Mouse (Mus musculus) central nervous system, embryonic 11.5 days (tissue): ENCODE results near the gene BC025920. TPM values are rescaled to one million over a fixed set of nuclear protein-coding genes. Genes with fewer than 3 reads are reported as not detected.

ENCODE experiments used
- polyA plus RNA-seq: library from polyadenylated mRNA; depleted of rRNA; stranded (reverse); fragments of >200 nt; gene quantifications from 2 replicates; pipeline ENCODE4 v1.2.3, GENCODE M21; 2012; rRNA removed

Gene BC025920
- polyA plus RNA-seq = 5.0 and 6.4 TPM in 2 replicates

DNA sequence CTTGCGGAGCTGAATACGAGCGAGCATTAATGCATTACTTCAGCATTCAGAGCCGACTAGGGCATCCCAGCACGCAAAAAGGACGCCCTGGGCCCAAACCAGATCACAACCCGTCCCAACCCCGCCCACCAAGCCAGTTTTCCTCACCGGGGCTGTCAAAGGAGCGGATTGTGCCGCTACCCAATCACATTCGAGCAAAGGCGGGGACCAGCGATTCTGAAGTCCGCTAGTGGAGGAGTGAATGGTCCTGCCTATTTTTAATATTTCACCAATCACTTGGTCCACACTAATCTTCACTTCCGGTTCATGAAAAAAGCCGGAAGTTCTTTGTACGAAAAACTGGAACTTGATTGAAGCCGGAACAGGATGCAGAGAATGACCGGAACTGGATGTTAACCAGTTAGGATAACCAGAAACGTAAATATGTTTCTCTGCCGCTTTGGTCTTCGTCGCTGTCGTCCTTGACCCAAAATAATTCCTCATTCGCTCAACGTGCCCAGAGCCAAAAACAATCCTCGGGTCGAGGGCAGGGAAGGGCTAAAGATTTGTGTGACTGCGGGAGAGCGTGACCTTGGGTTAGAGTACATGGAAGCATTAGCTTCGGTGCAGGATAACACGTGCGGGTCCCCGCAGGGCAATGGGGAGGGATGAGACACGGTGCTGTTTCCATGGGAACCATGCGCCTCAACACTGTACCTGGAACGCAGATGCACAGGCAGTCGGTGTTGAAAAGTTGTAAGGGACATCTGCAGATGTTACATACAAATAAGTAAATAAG lies at the start of gene BC025920:
TSS of gene BC025920 (plus strand) at position 297 of the 778 bp plus-strand sequence.

DNA sequence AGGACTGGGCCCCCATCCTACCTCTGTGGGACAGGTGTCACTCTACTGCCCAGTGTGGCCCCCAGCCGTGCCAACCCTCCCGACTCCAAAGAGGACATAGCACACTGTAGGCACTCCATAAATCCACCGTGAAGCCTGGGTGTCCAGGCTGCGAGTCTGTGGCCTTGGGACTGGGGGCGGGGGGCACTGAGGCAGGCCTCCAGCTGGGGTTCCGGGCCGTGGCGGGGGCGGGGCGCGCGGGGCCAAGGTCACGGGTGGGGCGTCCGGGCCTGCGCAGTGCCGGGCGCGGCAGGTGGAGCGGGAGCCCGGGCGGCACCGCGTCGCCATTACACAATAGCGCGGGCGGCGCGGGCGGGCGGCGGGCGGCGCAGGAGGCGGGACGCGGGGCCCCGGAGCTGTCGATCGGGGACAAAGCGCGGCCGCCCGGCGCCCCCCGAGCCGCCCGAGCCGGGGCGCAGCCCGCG lies 46.9 kb upstream of the BC025920 start, which contains the start of gene Aes:
TSS of gene Aes (plus strand) at position 326 of the 464 bp plus-strand sequence.

GRCm38 (mm10) chr10:81574081-81575056 lies 31.7 kb upstream of the BC025920 start, which contains the start of gene Tle2:
Tle2 (plus strand) TSS chr10:81574561.

DNA sequence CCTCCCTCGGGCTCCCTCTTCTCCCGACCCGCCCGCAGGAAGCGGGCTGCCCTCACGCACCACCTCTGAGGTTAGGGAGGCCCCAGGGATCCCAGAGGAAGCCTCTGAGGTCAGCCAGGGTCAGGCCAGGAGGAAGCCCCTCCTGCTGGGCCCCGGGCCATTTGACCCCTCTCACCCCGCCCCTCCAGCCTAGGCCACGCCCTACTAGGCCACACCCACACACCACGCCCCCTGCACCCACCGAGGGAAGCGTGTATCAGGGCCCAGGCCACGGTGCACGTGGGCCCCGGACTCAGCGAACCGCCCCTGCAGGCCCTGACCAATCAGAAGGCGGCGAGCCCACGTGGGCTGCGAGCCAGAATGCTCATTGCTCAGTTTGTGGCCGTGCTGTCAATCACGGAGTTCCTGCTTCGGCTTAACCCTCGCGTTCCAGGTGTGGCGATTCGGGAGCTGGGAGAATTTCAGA lies 5.3 kb upstream of the BC025920 start, which contains the start of gene Tle6:
TSS of gene Tle6 (minus strand) at position 336 of the 466 bp plus-strand sequence.

GRCm38 (mm10) chr10:81626994-81627835 lies 21.1 kb downstream of the BC025920 start, which contains the start of gene Sirt6:
Sirt6 (minus strand) TSS chr10:81627797.

GRCm38 (mm10) chr10:81628390-81628789 lies 22.3 kb downstream of the BC025920 start, which contains the start of gene Ankrd24:
Ankrd24 (plus strand) TSS chr10:81628540.

DNA sequence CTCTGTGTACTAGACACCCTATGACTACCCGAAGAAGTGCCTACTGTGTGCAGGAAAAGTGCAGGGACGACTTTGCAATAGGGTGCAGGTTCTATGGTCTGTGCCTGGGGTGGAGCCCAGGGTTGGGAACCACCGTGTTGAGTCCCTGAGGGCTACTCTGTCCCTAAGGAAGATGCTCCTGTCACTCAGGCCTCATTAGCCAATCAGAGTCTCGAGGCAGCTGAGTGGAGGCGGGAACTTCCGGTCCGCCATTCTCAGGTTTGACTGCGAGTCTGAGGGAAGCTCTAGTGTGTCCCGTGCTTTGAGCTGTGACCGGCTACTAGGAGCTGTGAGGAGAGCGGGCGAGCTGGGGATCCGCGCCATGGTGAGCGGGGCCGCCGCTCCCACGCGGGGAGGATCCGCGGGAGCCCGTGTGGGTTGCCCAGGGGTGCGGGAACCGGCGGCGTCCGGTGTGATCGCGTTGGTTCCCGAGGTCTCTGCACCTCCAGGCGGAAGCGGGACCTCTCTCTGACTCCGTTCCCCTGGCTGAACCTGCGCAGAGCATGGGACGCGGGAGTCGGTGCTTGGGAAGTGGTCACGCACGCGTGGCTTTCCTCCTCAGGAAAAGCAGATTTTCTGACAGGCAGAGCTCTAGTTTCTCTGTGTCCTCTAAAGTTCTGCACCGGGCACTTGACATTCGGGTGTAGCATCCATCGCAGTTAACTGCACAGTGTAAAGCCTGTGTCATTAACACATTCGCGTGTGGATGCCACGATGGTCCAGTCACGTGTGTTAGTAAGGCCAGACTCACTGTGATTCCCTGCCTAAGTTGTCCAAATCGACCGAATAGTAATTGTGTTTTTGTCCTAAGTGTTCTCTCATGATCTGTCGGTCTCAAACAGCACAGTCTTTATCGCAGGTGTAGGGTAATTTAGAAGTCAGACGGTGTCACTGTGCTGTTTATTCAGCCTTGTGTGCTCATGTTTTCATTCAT lies 43.0 kb downstream of the BC025920 start, which contains the start of gene Gm10778:
TSS of gene Gm10778 (plus strand) at position 257 of the 973 bp plus-strand sequence.

Other genes starting within 250 kb of the BC025920 start
- 8.6 and 9.0 TPM in 2 replicates for gene Mfsd12, start 248.8 kb upstream of the BC025920 start, polyA plus RNA-seq
- gene 4930404N11Rik, start 240.5 kb upstream of the BC025920 start, polyA plus RNA-seq = 0.28 and 0.31 TPM in 2 replicates
- gene Fzr1, start 227.8 kb upstream of the BC025920 start, polyA plus RNA-seq = 91.8 and 113 TPM in 2 replicates
- 56.2 and 57.9 TPM in 2 replicates for gene Dohh, start 221.8 kb upstream of the BC025920 start, polyA plus RNA-seq
- gene Gm48551, start 221.8 kb upstream of the BC025920 start, polyA plus RNA-seq = 3.9 and 4.3 TPM in 2 replicates
- 5.2 and 8.2 TPM in 2 replicates for gene Gm48552, start 217.3 kb upstream of the BC025920 start, polyA plus RNA-seq
- gene Smim24, start 213.2 kb upstream of the BC025920 start, polyA plus RNA-seq = 3.7 and 5.0 TPM in 2 replicates
- gene Nfic, start 150.6 kb upstream of the BC025920 start, polyA plus RNA-seq = 7.8 and 12.5 TPM in 2 replicates
- gene Celf5, start 123.6 kb upstream of the BC025920 start, polyA plus RNA-seq = 45.0 and 50.2 TPM in 2 replicates
- 129 and 153 TPM in 2 replicates for gene Ncln, start 109.9 kb upstream of the BC025920 start, polyA plus RNA-seq
- gene S1pr4, start 106.1 kb upstream of the BC025920 start, polyA plus RNA-seq = 0.42 and 0.56 TPM in 2 replicates
- 0.88 and 0.98 TPM in 2 replicates for gene Gna15, start 82.0 kb upstream of the BC025920 start, polyA plus RNA-seq
- 69.9 and 81.3 TPM in 2 replicates for gene Gna11, start 61.1 kb upstream of the BC025920 start, polyA plus RNA-seq
- 265 and 396 TPM in 2 replicates for gene Aes, start 46.8 kb upstream of the BC025920 start, polyA plus RNA-seq
- gene Tle2, start 31.7 kb upstream of the BC025920 start, polyA plus RNA-seq = 27.1 and 71.8 TPM in 2 replicates
- 6.1 and 12.0 TPM in 2 replicates for gene Tle6, start 5.2 kb upstream of the BC025920 start, polyA plus RNA-seq
- 64.8 and 65.0 TPM in 2 replicates for gene Sirt6, start 21.5 kb downstream of the BC025920 start, polyA plus RNA-seq
- gene Ankrd24, start 22.3 kb downstream of the BC025920 start, polyA plus RNA-seq = 28.3 and 39.4 TPM in 2 replicates
- 1.8 and 4.1 TPM in 2 replicates for gene Gm10778, start 42.8 kb downstream of the BC025920 start, polyA plus RNA-seq
- gene Zfp433, start 98.6 kb downstream of the BC025920 start, polyA plus RNA-seq = 4.5 and 10.8 TPM in 2 replicates
- gene Gm3055, start 164.9 kb downstream of the BC025920 start, polyA plus RNA-seq = 11.0 and 12.9 TPM in 2 replicates
- 0.79 and 1.5 TPM in 2 replicates for gene Gm4767, start 205.9 kb downstream of the BC025920 start, polyA plus RNA-seq